Mouse (Mus musculus): ENCODE data around the gene Gm3460. TPM values are rescaled to one million over a fixed set of nuclear protein-coding genes. Genes with fewer than 3 reads are reported as not detected.

Gm3460 gene
- polyA plus RNA-seq (2012; rRNA removed; ENCODE audit: low replicate concordance): not detected in 2 replicates

GRCm38 (mm10) chr14:6622318-6622717 lies at the start of gene Gm3460:
Gene Gm3460 (minus strand): TSS chr14:6622418.

DNA sequence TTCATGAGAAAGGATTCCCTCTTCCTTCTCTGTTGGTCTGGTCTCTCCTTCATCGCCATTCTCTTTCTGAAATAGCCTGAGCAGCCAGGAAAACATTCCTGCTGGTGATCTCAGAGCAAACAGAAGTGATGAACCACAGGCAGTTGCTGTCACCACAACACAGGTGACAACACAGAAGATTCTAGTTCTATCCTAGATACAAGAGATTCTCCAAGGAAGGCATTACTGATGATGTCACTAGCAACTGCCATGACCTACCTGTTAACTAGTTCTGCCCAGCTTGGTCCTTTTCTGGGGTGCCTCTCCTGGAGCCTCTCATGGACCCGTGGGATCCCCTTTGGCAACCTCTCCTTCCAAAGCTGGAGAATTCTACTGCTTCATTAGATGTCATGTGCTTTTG lies 31.7 kb downstream of the Gm3460 start, which contains the start of gene Gm3629:
Gene Gm3629, minus strand, starts transcription at position 101 of the 400 bp plus-strand sequence.

Other genes starting within 250 kb of the Gm3460 start
- not detected in 2 replicates for gene Gm16440, start 232.1 kb downstream of the Gm3460 start, polyA plus RNA-seq (2012; rRNA removed; ENCODE audit: low replicate concordance)
- gene Gm3591, start 209.9 kb downstream of the Gm3460 start, polyA plus RNA-seq (2012; rRNA removed; ENCODE audit: low replicate concordance): 0.07 TPM in 1 of 2 replicates, not detected in the other
- gene Gm3594, start 177.8 kb downstream of the Gm3460 start, polyA plus RNA-seq (2012; rRNA removed; ENCODE audit: low replicate concordance): not detected in 2 replicates
- gene Gm8356, start 85.1 kb downstream of the Gm3460 start, polyA plus RNA-seq (2012; rRNA removed; ENCODE audit: low replicate concordance): not detected in 2 replicates
- gene Gm3629, start 31.8 kb downstream of the Gm3460 start, polyA plus RNA-seq (2012; rRNA removed; ENCODE audit: low replicate concordance): not detected in 2 replicates
- not detected in 2 replicates for gene Gm10251, start 61.8 kb upstream of the Gm3460 start, polyA plus RNA-seq (2012; rRNA removed; ENCODE audit: low replicate concordance)
- gene Gm8050, start 97.8 kb upstream of the Gm3460 start, polyA plus RNA-seq (2012; rRNA removed; ENCODE audit: low replicate concordance): not detected in 2 replicates
- gene Gm3636, start 119.9 kb upstream of the Gm3460 start, polyA plus RNA-seq (2012; rRNA removed; ENCODE audit: low replicate concordance): 0.30 and 0.69 TPM in 2 replicates
- gene Gm8362, start 152.0 kb upstream of the Gm3460 start, polyA plus RNA-seq (2012; rRNA removed; ENCODE audit: low replicate concordance): not detected in 2 replicates
- not detected in 2 replicates for gene Gm3642, start 217.9 kb upstream of the Gm3460 start, polyA plus RNA-seq (2012; rRNA removed; ENCODE audit: low replicate concordance)

Measured in mammary gland, adult 2 months (tissue).